Mouse (Mus musculus): ENCODE results near the gene Gm42906.

DNA sequence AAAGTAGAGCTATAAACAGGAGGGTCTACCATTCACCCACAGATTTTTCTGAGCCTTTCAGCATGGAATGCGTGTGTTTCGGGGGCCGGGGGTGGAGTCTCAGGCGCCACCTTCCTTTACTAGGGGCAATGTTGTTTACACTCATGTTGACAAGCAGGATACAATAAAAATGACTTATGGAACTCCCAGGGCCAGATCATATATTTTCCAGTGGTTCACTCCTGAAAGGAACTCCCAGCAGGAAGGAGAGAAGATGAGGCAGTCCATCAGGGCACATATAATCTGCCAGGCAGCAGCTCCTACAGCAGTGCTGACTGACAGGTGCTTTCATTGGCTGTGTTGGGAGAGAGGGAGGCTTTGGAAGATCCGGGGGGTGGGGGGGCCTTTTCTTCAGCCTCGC, 260.3 kb downstream of the Gm42906 start:
- no peak for TF ChIP-seq CHD2 (IDR thresholded peaks at IDR 0.05; ENCODE audit: low read depth, low read length)
- no peak for TF ChIP-seq ZC3H11A (IDR thresholded peaks at IDR 0.05; ENCODE audit: borderline replicate concordance, low read depth, low read length)

Data from ES-E14 (cell line).